Mouse (Mus musculus): ENCODE results near the gene Ltb4r1.

DNA sequence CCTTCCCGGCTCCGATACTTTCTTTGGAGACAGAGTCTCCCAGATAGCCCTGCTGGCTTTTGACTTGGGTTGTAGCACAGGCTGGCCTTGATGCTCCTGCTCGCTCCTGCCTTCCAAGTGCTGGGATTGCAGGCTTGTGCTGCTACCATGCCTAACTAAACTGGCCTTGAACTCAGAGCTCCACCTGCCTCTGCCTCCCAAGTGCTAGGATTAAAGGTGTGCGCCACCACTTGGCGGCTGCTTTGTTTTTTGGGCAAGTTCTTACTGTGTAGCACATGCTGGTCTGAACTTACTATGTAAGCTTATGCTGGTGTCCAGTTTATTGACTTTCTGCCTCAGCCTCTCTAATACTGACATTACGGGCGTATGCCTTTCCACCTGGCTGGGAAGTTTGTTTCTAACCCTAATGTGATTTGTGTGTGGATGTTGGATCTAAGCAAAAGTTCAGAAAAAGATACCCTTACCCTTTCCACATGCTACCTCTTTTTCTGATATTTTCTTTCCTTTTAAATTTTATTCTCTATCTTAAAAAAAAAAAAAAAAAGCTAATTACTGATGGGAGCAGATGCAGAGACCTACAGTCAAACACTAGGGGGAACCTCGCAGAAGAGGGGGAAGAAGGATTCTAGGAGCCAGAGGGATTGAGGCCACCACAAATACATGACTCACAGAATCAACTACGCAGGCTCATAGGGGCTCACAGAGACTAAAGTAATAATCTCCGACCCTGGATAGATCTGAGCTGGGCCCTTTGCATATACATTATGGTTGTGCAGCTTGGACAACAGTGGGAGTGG is 18.5 kb upstream of the Ltb4r1 start:
- TF ChIP-seq ZKSCAN1 (IDR thresholded peaks at IDR 0.05; ENCODE audit: low read depth, low read length) (no peak), USF1 (IDR thresholded peaks at IDR 0.05; ENCODE audit: low read depth, low read length) (no peak), MAX (IDR thresholded peaks at IDR 0.05; ENCODE audit: low read length) (no peak), EP300 (IDR thresholded peaks at IDR 0.05; ENCODE audit: low read depth in 1 of 2, low read length in 2 of 2) (no peak)

Data from MEL (cell line).